Mouse (Mus musculus) lung, postnatal 0 days (tissue): ENCODE measurements around the gene Gm48551.

ENCODE experiments used
- CTCF ChIP-seq: IDR thresholded peaks from 2 replicates; pipeline ENCODE4 v1.5.1; 2016; ENCODE audit warnings: antibody characterized with exemption, mild to moderate bottlenecking
- EP300 ChIP-seq: IDR thresholded peaks from 2 replicates; pipeline ENCODE4 v1.6.1; 2016; ENCODE audit warnings: antibody characterized with exemption, mild to moderate bottlenecking, control low read depth

GRCm38 (mm10) chr10:81415146-81415545 lies 30.9 kb downstream of the Gm48551 start:
- TF ChIP-seq CTCF = no peak
- TF ChIP-seq EP300 = no peak
